Mouse (Mus musculus): ENCODE measurements at regions not wholly inside any gene's neighbourhood (a gene's known extent, or its start where the extent isn't known, plus 50 kb on each side); places are given as distances from the start of the nearest gene placed in this dataset.

DNA sequence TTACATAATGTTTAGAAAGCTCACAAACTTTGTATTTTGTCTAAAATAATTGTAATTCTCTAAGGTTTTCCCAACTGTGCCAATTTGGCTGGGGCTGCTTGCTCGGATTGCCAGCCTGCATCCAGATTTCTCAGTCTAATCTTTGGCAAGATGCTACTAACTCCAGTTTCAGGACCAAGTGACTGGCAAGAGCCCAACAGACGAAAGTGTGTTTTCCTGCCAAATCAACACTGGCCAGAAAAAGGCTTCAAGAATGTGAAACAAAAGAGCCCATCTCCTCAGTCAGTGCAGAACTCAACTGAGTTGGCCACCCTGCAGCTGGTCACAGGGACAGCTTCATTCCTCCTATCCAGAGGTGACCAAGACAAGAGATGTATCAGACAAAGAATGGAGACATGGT is 627.3 kb upstream of the Acvr2a start:
- TF ChIP-seq MAX (IDR thresholded peaks at IDR 0.05; ENCODE audit: low read depth) (no peak), POLR2A (IDR thresholded peaks at IDR 0.05; ENCODE audit: insufficient read length, low read depth) (no peak), E2F4 (IDR thresholded peaks at IDR 0.05; ENCODE audit: insufficient read depth) (no peak), SRF (IDR thresholded peaks at IDR 0.05; ENCODE audit: control insufficient read depth, insufficient read length, low read depth) (no peak), CEBPB (IDR thresholded peaks at IDR 0.05; ENCODE audit: insufficient read depth, poor library complexity, severe bottlenecking) (no peak), TCF12 (IDR thresholded peaks at IDR 0.05; ENCODE audit: insufficient read depth, poor library complexity, severe bottlenecking) (no peak), MYOD1 (IDR thresholded peaks at IDR 0.05; ENCODE audit: control insufficient read depth in 1 of 3, insufficient read length in 2 of 3, low read depth in 2 of 3) (no peak), POLR2AphosphoS2 (IDR thresholded peaks at IDR 0.05; ENCODE audit: insufficient read length, low read depth) (no peak), USF1 (IDR thresholded peaks at IDR 0.05; ENCODE audit: low read depth) (no peak), TCF3 (IDR thresholded peaks at IDR 0.05; ENCODE audit: insufficient read length, low read depth) (no peak), REST (IDR thresholded peaks at IDR 0.05; ENCODE audit: insufficient read depth, insufficient read length) (no peak), MYOG (IDR thresholded peaks at IDR 0.05; ENCODE audit: control insufficient read depth in 1 of 3, insufficient read depth in 1 of 3, insufficient read length in 2 of 3, low read depth in 2 of 3) (no peak)
